ENCODE assay signal across 8 mouse cellular contexts in genomic region chr17:56292531-56293222, GRCm38 (mm10). TPM values are rescaled to one million over a fixed set of nuclear protein-coding genes. Genes with fewer than 3 reads are reported as not detected.
DNase-seq lines count a peak whose midpoint lies in the region; ATAC-seq lines count a peak whose summit lies in the region.

Plin3 (minus strand) TSS chr17:56292873.

- H3K4me3 ChIP-seq in kidney, embryonic 15.5 days (replicated peaks): no peak within 1 kb of the TSS
- H3K4me3 ChIP-seq in hindbrain, embryonic 14.5 days (replicated peaks; ENCODE audit: low read length): no peak within 1 kb of the TSS
- H3K4me3 ChIP-seq in midbrain, embryonic 15.5 days: no peak within 1 kb of the TSS

- peak within 1 kb of the TSS; percentile 97 for H3K27ac ChIP-seq in kidney, embryonic 15.5 days
- H3K27ac ChIP-seq in hindbrain, embryonic 14.5 days: peak within 1 kb of the TSS; percentile 49; the same call in 1 of the 2 replicates
- no peak within 1 kb of the TSS for H3K27ac ChIP-seq in midbrain, embryonic 15.5 days

- H3K4me1 ChIP-seq in kidney, embryonic 15.5 days: peaks cover 53% of the 10 kb centered on the region
- H3K4me1 ChIP-seq in hindbrain, embryonic 14.5 days (replicated peaks; ENCODE audit: control insufficient read depth, insufficient read depth, low read length): 0 out of 2 replicates have a peak, but pooled peaks cover 10% of the 10 kb centered on the region
- peaks cover 24% of the 10 kb centered on the region for H3K4me1 ChIP-seq in midbrain, embryonic 15.5 days

- no peak for DNase-seq in kidney, adult 18-20 months
- peak; percentile 31 to 54 for DNase-seq in adrenal gland, adult (ENCODE audit: inconsistent age in 2 of 2, low spot score in 1 of 2)
- DNase-seq in gastrocnemius, postnatal 10 days: no peak
- DNase-seq in hindbrain, embryonic 14.5 days (ENCODE audit: low spot score): no peak
- no peak for DNase-seq in retina, postnatal 1 day
- DNase-seq in urinary bladder, postnatal 14 days (ENCODE audit: low spot score): no peak

- 76% methylated on average over 4 of the region's 4 CpGs for WGBS in kidney, embryonic 15.5 days
- 88% methylated on average over 4 of the region's 4 CpGs for WGBS in hindbrain, embryonic 14.5 days
- WGBS in midbrain, embryonic 15.5 days: 85% methylated on average over 4 of the region's 4 CpGs

- H3K27me3 ChIP-seq in kidney, embryonic 15.5 days: no peaks in the 10 kb centered on the region
- H3K27me3 ChIP-seq in hindbrain, embryonic 14.5 days (ENCODE audit: control insufficient read depth, insufficient read depth, low read length): no peaks in the 10 kb centered on the region
- no peaks in the 10 kb centered on the region for H3K27me3 ChIP-seq in midbrain, embryonic 15.5 days (replicated peaks)

- H3K4me2 ChIP-seq in kidney, embryonic 15.5 days: no peak within 1 kb of the TSS; the same call in 1 of the 2 replicates
- H3K4me2 ChIP-seq in hindbrain, embryonic 14.5 days (replicated peaks): no peak within 1 kb of the TSS
- no peak within 1 kb of the TSS for H3K4me2 ChIP-seq in midbrain, embryonic 15.5 days

- no peaks in the 10 kb centered on the region for H3K9me3 ChIP-seq in kidney, embryonic 15.5 days (replicated peaks)
- no peaks in the 10 kb centered on the region for H3K9me3 ChIP-seq in hindbrain, embryonic 14.5 days (ENCODE audit: control insufficient read depth, low read length)
- no peaks in the 10 kb centered on the region for H3K9me3 ChIP-seq in midbrain, embryonic 15.5 days

- ATAC-seq in kidney, embryonic 15.5 days (replicated peaks; ENCODE audit: low FRiP score): no peak
- ATAC-seq in hindbrain, embryonic 14.5 days (ENCODE audit: low FRiP score): no peak
- no peak for ATAC-seq in midbrain, embryonic 15.5 days (replicated peaks)

- no peaks in the 10 kb centered on the region for H3K36me3 ChIP-seq in kidney, embryonic 15.5 days
- no peaks in the 10 kb centered on the region for H3K36me3 ChIP-seq in hindbrain, embryonic 14.5 days (replicated peaks; ENCODE audit: control insufficient read depth, insufficient read depth)
- H3K36me3 ChIP-seq in midbrain, embryonic 15.5 days (replicated peaks): no peaks in the 10 kb centered on the region

- no peak within 1 kb of the TSS for H3K9ac ChIP-seq in kidney, embryonic 15.5 days
- H3K9ac ChIP-seq in hindbrain, embryonic 14.5 days: no peak within 1 kb of the TSS
- H3K9ac ChIP-seq in midbrain, embryonic 15.5 days: no peak within 1 kb of the TSS

RNA-seq across cellular contexts. Expression of gene Plin3, which starts in this region (rescaled TPM):
- polyA plus RNA-seq in kidney, embryonic 15.5 days (2015; fragmentation: Nextera tagmentation; extraction: Ambion mirVana): 68.9 and 77.4 TPM in 2 replicates
- total RNA-seq in gastrocnemius, postnatal 10 days (2021): 10 to 100 TPM; 37.2 to 41.7 TPM
- polyA plus RNA-seq in hindbrain, embryonic 14.5 days (2014; fragmentation: Nextera tagmentation; extraction: Ambion mirVana): 13.9 and 16.4 TPM in 2 replicates
- polyA plus RNA-seq in midbrain, embryonic 15.5 days (2015; fragmentation: Nextera tagmentation; extraction: Ambion mirVana): 12.0 and 13.3 TPM in 2 replicates

Comparison
In these comparisons a context has a peak if more than half of its experiments do, and no peak if none do; other contexts are left out.
1. DNase-seq: peak in adrenal gland, adult (2 of 2); none in kidney, adult 18-20 months (single experiment), gastrocnemius, postnatal 10 days (single experiment), hindbrain, embryonic 14.5 days (single experiment), retina, postnatal 1 day (single experiment) and urinary bladder, postnatal 14 days (single experiment).